Mouse (Mus musculus): Measurements from ENCODE around the gene Zfp276. TPM values are rescaled to one million over a fixed set of nuclear protein-coding genes. Genes with fewer than 3 reads are reported as not detected.
"Not testable (repeated sequence)": the region's sequence is repeated elsewhere in the genome, so short reads cannot be mapped to it uniquely, and the experiment has no call there.

Gene Zfp276
- polyA plus RNA-seq, 1 experiment from 2014 or later, result 26.5 TPM

DNA sequence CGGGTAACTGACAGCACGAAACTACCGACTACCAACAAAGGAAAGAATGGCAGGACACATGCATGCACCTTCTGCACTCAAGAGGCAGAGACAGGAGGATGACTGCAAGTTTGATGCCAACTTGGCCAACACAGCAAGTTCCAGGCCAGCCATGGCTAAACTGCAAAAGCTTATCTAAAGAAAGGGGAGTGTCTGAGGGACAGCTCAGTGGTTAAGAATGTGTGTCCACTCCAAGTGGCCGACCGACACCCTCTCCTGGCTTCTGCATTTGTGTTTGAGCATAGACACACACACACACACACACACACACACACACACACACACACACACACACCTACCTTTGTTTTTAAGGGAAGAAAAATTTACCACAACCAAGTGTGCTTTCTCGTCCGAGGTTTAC is 24.4 kb downstream of the Zfp276 start:
- Histone ChIP-seq H3K9me3 (no peaks in the 10 kb centered on the region), H3K4me2 (replicated peaks) (no peak overlapping the region), H3K36me3 (no peaks in the 10 kb centered on the region), H3K4me3 (no peak overlapping the region), H3K9ac (replicated peaks) (no peak overlapping the region), H3K4me1 (no peaks in the 10 kb centered on the region), H3K27ac (replicated peaks) (no peak overlapping the region), H3K27me3 (no peaks in the 10 kb centered on the region)
- no peak for ATAC-seq (replicated peaks)
- 81% methylated on average over 7 of the region's 7 CpGs for WGBS

DNA sequence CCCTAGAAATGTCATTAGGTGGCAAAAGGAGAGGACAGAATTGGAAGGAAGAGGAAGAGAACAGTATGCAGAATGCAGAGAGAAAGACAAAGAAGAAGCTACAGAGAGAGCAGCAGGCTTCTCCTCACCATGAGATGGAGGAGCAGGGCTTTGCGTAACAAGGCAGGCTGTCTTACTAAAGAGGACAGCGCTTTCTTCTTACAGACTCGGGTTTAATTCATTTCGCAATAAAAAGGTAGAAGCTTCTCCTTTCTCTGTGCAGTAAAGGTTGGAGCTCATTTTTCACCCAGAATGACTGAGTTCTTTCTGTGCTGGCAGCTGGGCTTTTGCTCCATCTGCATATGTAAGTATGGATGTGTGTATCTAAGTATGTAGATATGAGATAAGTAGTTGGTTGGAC is 25.8 kb downstream of the Zfp276 start:
- Histone ChIP-seq H3K36me3 (no peaks in the 10 kb centered on the region), H3K9ac (replicated peaks) (no peak overlapping the region), H3K9me3 (no peaks in the 10 kb centered on the region), H3K27ac (replicated peaks) (no peak overlapping the region), H3K4me3 (no peak overlapping the region), H3K27me3 (no peaks in the 10 kb centered on the region), H3K4me2 (replicated peaks) (no peak overlapping the region), H3K4me1 (no peaks in the 10 kb centered on the region)
- 95% methylated on average over 4 of the region's 4 CpGs for WGBS
- ATAC-seq (replicated peaks), result no peak

DNA sequence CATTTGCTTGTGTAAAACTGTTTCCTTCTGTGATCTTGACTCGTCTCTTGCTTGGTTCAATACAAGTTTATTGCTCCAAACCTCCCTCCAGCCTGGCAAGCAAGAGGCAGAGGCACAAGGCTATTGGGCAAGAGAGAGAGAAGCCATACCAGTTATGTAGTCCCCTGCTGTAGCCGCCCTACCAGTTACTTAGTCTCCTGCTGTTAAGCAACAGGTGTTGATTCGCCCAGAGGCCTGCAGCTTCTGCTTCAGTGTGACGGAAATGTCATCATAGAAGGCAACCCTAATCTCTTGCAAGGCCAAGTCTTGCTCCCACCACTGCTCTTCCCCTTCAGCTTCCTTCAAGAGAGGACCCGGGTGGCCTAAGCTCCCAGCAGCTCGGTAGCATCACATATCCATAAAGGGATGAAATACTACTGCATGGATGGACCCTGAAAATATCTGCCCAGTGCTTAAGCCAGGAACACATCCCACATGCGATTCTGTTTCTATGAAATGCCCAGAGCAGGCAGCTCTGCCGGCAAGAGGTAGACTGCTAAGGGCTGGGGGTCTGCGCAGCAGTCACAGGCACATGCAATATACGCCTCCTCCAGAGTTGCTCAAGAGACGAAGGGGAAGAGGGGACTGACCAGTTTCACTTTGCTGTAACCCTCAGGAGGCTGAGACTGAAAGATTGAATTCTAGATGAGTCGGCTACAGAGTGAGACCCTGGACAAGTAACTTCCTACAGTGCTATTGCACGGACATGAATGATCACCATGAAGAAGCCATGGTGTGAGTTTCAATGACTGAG is 26.5 kb downstream of the Zfp276 start:
- Histone ChIP-seq H3K4me2 (replicated peaks) (no peak overlapping the region), H3K9me3 (no peaks in the 10 kb centered on the region), H3K36me3 (no peaks in the 10 kb centered on the region), H3K27me3 (no peaks in the 10 kb centered on the region), H3K4me3 (no peak overlapping the region), H3K4me1 (no peaks in the 10 kb centered on the region), H3K27ac (replicated peaks) (no peak overlapping the region), H3K9ac (replicated peaks) (no peak overlapping the region)
- no peak for ATAC-seq (replicated peaks)
- WGBS, result 93% methylated on average over 13 of the region's 13 CpGs

DNA sequence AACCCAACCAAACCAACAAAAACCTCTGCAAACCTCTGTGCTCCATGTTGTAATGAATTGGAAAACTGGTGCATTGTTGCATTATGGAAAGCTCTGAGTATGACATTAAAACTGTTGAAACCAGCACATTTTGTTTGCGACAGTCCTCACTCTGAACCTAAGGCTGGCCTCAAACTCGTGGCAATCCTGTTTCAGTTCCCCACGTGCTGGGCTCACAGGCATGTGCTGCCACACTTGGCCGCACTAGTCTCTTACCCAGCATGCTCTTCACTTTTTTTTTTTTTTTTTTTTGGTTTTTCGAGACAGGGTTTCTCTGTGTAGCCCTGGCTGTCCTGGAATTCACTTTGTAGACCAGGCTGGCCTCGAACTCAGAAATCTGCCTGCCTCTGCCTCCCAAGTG is 29.0 kb downstream of the Zfp276 start:
- H3K27ac ChIP-seq (replicated peaks); H3K36me3 ChIP-seq: not testable (repeated sequence)
- 91% methylated on average over 6 of the region's 6 CpGs for WGBS

DNA sequence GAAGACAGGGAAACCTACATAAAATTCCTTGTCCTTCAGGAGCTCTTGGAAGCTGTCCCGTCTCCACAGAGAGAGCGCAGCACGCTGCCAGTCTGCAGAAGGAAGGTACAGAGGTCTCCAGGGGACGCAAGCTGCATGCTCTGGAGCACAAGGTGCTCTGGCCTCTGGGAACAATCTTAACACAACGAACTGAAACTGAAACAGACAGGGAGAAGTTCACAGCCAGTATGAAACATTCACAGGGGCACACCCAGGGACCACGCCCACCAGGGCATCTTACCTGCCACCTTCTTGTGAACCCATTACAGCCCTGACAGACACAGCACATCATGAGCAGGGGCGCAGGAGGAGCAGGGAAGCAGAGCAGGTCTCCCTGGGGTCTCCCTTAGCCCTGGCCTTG is 30.0 kb downstream of the Zfp276 start:
- Histone ChIP-seq H3K27ac (replicated peaks) (no peak overlapping the region), H3K4me2 (replicated peaks) (no peak overlapping the region), H3K4me3 (no peak overlapping the region), H3K9ac (replicated peaks) (no peak overlapping the region), H3K27me3 (no peaks in the 10 kb centered on the region), H3K36me3 (no peaks in the 10 kb centered on the region), H3K4me1 (no peaks in the 10 kb centered on the region), H3K9me3 (no peaks in the 10 kb centered on the region)
- 96% methylated on average over 7 of the region's 7 CpGs for WGBS
- no peak for ATAC-seq (replicated peaks)

More for the DNA sequence above, 29.0 kb downstream of the Zfp276 start:
- not testable (repeated sequence) for H3K9ac ChIP-seq (replicated peaks); ATAC-seq (replicated peaks); H3K4me1 ChIP-seq; H3K4me3 ChIP-seq; H3K9me3 ChIP-seq; H3K27me3 ChIP-seq; H3K4me2 ChIP-seq (replicated peaks)

DNA sequence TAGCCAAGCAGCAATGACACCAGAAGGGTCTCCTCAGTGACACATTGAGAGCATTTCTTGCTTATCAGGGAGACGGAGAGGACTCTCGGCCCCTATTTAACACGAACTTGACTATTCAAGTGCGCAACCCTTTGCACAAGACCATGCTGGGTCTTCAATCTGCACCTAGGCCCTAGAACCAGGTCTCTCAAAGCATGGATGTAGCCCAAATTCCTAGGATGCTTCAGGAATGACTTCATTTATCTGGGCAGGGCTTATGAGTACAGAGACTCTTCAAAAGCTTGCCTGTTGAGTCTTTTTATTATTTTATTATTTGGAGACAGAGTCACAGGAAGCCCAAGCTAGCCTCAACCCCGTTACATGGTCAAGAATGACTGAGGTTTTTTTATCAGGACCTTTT is 30.5 kb downstream of the Zfp276 start:
- Histone ChIP-seq H3K27me3 (no peaks in the 10 kb centered on the region), H3K9ac (replicated peaks) (no peak overlapping the region), H3K4me3 (no peak overlapping the region), H3K27ac (replicated peaks) (no peak overlapping the region), H3K4me1 (no peaks in the 10 kb centered on the region), H3K4me2 (replicated peaks) (no peak overlapping the region), H3K9me3 (no peaks in the 10 kb centered on the region), H3K36me3 (no peaks in the 10 kb centered on the region)
- no peak for ATAC-seq (replicated peaks)
- 89% methylated on average over 5 of the region's 5 CpGs for WGBS

DNA sequence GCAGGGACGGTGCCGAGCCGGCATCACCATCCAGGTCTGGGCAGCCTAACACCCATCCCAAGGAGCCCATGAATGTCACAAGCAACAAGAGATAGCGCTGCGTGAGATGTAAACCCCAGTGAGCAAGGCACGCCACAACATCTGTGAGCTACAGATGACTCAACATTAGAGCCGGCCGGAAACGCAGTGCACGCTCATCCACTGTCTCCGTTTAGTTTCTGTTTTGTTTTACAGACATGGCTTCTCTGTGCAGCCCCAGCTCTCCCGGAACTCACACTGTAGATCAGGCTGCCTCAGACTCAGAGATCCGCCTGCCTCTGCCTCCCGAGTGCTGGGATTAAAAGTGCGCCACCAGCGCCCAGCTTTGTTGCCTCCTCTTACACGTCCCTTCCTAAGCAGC is 33.4 kb downstream of the Zfp276 start:
- WGBS, result 94% methylated on average over 17 of the region's 17 CpGs
- H3K27me3 ChIP-seq, result no peaks in the 10 kb centered on the region
- no peak for ATAC-seq (replicated peaks)
- H3K9ac ChIP-seq (replicated peaks), result no peak overlapping the region
- no peaks in the 10 kb centered on the region for H3K4me1 ChIP-seq
- H3K36me3 ChIP-seq, result no peaks in the 10 kb centered on the region
- no peak overlapping the region for H3K4me2 ChIP-seq (replicated peaks)
- no peak overlapping the region for H3K27ac ChIP-seq (replicated peaks)
- H3K9me3 ChIP-seq, result no peaks in the 10 kb centered on the region
- no peak overlapping the region for H3K4me3 ChIP-seq

DNA sequence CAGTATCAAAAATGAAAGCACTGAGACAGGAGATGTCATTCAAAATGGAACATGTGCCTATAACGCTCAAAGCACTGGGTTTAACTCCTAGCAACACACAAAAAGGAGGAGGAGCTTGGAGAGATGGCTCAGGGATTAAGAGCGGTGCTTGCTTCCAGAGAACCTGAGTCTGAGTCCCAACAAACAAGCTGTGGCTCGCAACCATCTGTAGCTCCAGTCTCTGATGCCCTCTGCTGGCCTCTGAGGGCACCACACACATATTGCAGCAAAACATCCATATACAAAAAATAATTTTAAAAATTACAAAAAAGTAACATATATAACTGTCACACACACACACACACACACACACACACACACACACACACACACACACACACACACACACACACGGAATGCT is 36.2 kb downstream of the Zfp276 start:
- 66% methylated on average over 4 of the region's 4 CpGs for WGBS
- Histone ChIP-seq H3K27me3 (no peaks in the 10 kb centered on the region), H3K4me3 (no peak overlapping the region), H3K9ac (replicated peaks) (no peak overlapping the region), H3K4me2 (replicated peaks) (no peak overlapping the region), H3K4me1 (no peaks in the 10 kb centered on the region), H3K36me3 (no peaks in the 10 kb centered on the region), H3K9me3 (no peaks in the 10 kb centered on the region), H3K27ac (replicated peaks) (no peak overlapping the region)
- ATAC-seq (replicated peaks), result no peak

DNA sequence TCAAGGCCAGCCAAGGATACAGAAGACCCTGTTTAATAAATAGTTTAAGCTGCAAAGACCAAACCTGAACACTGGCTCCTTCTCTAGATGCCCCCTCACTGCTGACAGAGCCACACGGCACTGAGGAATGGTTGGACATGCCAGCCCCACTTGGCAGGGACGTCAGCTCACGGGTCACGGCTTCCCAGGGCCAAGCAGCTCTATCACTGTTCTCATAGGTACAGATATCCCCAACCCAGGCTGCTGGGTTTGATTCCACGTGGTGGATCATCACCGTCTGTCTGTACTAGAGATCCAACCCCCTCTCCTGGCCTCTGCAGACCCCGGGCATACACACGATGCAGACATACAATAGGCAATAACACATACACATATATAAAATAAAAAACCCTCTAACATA is 36.7 kb downstream of the Zfp276 start:
- Histone ChIP-seq H3K27me3 (no peaks in the 10 kb centered on the region), H3K9me3 (no peaks in the 10 kb centered on the region), H3K36me3 (no peaks in the 10 kb centered on the region), H3K9ac (replicated peaks) (no peak overlapping the region), H3K27ac (replicated peaks) (no peak overlapping the region), H3K4me2 (replicated peaks) (no peak overlapping the region), H3K4me3 (no peak overlapping the region), H3K4me1 (no peaks in the 10 kb centered on the region)
- WGBS, result 95% methylated on average over 8 of the region's 8 CpGs
- no peak for ATAC-seq (replicated peaks)

DNA sequence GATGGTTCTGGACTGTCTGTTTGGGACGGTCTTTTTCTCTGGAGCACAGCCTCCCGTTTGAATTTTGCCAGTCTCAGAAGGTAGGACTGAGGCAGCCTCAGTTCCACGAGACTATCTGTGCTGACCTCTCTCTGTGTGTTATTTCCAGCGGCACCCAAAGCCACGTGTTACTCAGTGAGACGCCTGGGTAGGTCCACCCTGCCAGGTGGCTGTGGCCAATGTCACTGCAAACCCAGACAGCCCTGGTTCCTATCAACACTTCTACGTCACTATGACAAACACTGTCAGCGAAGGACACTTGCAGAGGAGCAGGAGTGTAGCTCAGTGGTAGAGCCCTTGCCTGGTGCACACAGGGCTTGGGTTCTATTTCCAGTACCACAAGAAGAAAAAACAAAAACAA is 37.7 kb downstream of the Zfp276 start:
- Histone ChIP-seq H3K9ac (replicated peaks) (no peak overlapping the region), H3K4me3 (no peak overlapping the region), H3K27me3 (no peaks in the 10 kb centered on the region), H3K4me2 (replicated peaks) (no peak overlapping the region), H3K27ac (replicated peaks) (no peak overlapping the region), H3K36me3 (no peaks in the 10 kb centered on the region), H3K9me3 (no peaks in the 10 kb centered on the region), H3K4me1 (no peaks in the 10 kb centered on the region)
- no peak for ATAC-seq (replicated peaks)
- WGBS, result 92% methylated on average over 8 of the region's 8 CpGs

DNA sequence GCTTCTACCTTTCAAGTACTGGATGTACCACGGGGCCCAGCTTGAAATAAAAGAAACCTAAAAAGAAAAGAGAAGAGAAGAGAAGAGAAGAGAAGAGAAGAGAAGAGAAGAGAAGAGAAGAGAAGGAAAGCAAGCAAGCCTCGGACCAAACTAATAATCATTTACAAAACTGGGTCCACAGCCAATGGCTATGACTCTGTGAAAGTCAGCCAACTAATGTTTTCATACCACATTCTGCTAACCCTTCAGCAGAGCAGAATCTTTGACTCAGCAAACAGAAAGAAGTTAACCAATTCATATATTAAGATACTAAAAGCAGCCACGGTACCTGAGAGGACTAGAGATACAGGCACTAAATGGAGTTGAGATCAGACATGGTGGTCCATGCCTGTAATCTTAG is 38.3 kb downstream of the Zfp276 start:
- ATAC-seq (replicated peaks), result no peak
- 89% methylated on average over 3 of the region's 3 CpGs for WGBS

DNA sequence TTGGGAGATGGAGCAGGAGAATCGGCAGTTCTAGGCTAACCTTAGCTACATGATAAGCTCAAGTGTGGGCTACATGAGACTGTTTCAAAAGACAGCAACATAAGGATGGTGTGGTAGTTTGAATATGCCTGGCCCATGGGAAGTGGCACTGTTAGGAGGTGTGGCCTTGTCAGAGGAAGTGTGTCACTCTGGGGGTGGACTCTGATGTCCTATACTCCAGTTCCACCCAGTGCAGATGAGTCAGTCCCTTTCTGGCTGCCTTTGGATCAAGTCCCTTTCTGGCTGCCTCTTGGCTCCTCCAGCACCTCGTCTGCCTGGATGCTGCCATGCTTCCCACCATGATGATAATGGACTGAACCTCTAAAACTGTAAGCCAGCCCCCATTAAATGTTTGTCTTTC is 38.8 kb downstream of the Zfp276 start:
- Histone ChIP-seq H3K4me1 (no peaks in the 10 kb centered on the region), H3K9me3 (no peaks in the 10 kb centered on the region), H3K9ac (replicated peaks) (no peak overlapping the region), H3K27me3 (no peaks in the 10 kb centered on the region), H3K4me3 (no peak overlapping the region), H3K27ac (replicated peaks) (no peak overlapping the region), H3K4me2 (replicated peaks) (no peak overlapping the region), H3K36me3 (no peaks in the 10 kb centered on the region)
- 96% methylated on average over 2 of the region's 2 CpGs for WGBS
- ATAC-seq (replicated peaks), result no peak

More for the DNA sequence above, 38.3 kb downstream of the Zfp276 start:
- no peaks in the 10 kb centered on the region for H3K36me3 ChIP-seq
- H3K4me1 ChIP-seq, result no peaks in the 10 kb centered on the region
- no peaks in the 10 kb centered on the region for H3K27me3 ChIP-seq
- H3K4me3 ChIP-seq, result no peak overlapping the region
- no peak overlapping the region for H3K9ac ChIP-seq (replicated peaks)
- H3K4me2 ChIP-seq (replicated peaks), result no peak overlapping the region
- no peak overlapping the region for H3K27ac ChIP-seq (replicated peaks)
- no peaks in the 10 kb centered on the region for H3K9me3 ChIP-seq

DNA sequence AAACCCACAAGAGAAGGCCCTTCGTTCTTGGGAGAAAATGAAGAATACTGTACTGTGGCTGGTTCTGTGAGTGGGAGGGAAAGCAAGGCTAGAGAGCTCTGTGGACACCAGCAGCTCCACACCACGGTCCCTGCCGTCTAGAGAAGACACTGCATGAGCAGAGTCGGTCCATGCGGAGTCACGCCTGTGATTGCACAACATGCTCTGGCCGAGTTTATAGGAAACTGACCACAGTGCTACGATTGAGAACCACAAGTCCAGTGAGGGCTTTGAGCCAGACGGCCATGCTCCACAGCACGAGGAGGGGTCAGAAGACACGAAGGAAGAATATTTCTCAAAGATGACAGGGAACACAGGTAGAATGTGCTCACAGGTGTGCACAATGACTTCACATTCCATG is 44.3 kb downstream of the Zfp276 start:
- Histone ChIP-seq H3K4me2 (replicated peaks) (no peak overlapping the region), H3K27me3 (no peaks in the 10 kb centered on the region), H3K4me3 (no peak overlapping the region), H3K27ac (replicated peaks) (no peak overlapping the region), H3K4me1 (no peaks in the 10 kb centered on the region), H3K9ac (replicated peaks) (no peak overlapping the region), H3K9me3 (no peaks in the 10 kb centered on the region), H3K36me3 (no peaks in the 10 kb centered on the region)
- ATAC-seq (replicated peaks), result no peak
- WGBS, result 95% methylated on average over 11 of the region's 11 CpGs

All from forebrain, embryonic 15.5 days (tissue).